Mouse (Mus musculus): ENCODE measurements around the gene Ncam1.

The Ncam1 gene

GRCm38 (mm10) chr9:49756725-49757124 is 42.0 kb downstream of the Ncam1 start:
- no peak for DNase-seq (ENCODE audit: extremely low read depth, insufficient read length, low spot score)

- no peak for DNase-seq (ENCODE audit: extremely low read depth, insufficient read length, low spot score)
These were observed 43.5 kb downstream of the Ncam1 start for GRCm38 (mm10) chr9:49755214-49755613.

GRCm38 (mm10) chr9:49751466-49751865 is 47.3 kb downstream of the Ncam1 start:
- DNase-seq (ENCODE audit: extremely low read depth, insufficient read length, low spot score), result no peak

DNA sequence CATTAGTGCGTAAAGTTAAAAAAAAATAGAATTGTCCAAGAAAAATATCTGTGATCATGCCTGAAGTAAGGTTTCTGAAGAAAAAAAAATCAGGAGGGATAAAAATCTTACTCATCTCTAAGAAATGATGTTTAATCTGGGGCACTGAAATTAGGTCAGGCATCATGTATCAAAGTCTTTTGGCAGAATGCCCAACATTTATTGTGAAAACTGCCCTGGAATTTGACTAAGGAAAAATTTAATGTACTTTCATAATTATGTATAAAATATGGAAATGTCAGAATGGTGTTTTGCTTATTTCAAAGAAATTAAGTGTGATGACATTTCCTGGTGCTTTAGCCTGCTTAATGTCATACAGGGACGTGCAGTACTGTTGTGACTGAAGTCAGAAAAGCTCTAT is 52.5 kb downstream of the Ncam1 start:
- no peak for DNase-seq (ENCODE audit: extremely low read depth, insufficient read length, low spot score)

DNA sequence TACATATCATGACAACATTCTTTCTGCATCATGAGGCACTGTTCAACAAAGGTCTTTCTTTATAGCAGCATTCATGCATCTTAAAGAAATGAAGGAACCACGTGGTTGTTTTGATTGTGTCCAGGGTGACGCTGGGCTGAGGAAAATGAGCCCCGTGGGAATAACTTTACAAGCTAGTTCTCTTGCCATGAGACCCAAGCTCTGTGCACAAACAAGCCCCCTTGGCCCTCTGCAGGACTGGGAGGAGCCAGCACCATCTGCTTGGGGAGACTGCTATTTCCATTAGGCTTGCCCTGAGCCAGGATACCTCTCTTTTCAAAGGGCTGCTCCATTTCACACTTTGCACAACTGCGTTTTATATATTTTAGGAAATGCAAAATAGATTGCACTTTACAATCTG is 53.0 kb downstream of the Ncam1 start:
- no peak for DNase-seq (ENCODE audit: extremely low read depth, insufficient read length, low spot score)

DNA sequence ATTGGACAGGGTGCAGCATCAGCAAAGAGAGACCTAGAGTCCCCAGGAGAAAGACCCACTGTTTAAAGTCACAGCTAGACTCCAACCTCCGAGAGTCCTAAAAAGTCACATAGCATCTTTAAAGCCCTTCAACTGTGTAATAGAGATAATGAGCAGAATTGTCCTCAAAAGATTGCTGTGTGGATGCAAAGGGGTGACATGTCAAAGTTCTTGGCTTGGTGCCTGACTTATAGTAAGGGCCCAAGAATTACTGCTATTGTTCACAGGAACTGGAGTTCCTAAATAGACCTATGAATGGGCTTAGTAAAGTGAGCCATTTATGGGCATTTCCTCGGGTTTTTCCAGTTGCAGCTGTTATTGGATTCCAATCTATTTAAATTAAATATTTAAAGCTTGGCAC is 54.4 kb downstream of the Ncam1 start:
- DNase-seq (ENCODE audit: extremely low read depth, insufficient read length, low spot score), result no peak

DNA sequence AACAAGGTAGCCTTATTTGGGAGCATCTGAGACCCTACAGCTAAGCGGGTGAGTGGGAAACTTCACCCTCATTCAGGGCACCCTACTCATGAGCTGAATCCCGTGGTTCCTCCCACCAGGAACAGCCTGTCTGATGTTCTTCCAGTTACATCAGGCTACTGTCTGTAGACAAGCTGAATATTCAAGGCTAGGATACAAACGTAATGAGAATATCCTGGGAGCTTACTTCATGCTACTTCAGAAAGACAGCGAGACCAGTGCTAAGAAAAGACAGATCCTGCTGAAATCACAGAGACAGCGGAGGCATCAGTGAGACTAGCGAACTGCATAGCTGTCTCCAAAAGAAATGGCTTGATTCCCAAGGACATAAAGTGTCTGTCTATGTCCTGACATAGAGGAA is 58.8 kb downstream of the Ncam1 start:
- no peak for DNase-seq (ENCODE audit: extremely low read depth, insufficient read length, low spot score)

GRCm38 (mm10) chr9:49738546-49738945 is 60.2 kb downstream of the Ncam1 start:
- DNase-seq (ENCODE audit: extremely low read depth, insufficient read length, low spot score), result no peak

DNA sequence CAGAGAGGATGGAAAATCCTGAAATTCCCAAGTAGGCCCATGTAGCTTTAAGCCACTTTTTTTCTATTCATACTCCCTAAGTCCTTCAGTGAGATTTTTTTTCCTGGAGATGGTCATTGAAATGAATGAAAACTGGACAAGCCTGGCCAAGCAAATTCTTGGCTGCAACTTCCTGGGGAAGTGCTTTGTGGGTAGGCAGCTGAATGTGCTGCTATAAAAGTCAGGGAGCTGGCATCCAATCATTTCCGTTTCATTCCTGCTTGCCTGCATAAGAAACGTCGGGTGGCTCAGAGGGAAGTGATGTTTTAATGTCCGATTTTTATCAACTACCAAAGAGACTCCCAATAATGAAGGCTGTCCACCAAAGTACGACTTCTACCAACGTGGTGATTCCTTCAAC is 61.6 kb downstream of the Ncam1 start:
- DNase-seq (ENCODE audit: extremely low read depth, insufficient read length, low spot score), result no peak

DNA sequence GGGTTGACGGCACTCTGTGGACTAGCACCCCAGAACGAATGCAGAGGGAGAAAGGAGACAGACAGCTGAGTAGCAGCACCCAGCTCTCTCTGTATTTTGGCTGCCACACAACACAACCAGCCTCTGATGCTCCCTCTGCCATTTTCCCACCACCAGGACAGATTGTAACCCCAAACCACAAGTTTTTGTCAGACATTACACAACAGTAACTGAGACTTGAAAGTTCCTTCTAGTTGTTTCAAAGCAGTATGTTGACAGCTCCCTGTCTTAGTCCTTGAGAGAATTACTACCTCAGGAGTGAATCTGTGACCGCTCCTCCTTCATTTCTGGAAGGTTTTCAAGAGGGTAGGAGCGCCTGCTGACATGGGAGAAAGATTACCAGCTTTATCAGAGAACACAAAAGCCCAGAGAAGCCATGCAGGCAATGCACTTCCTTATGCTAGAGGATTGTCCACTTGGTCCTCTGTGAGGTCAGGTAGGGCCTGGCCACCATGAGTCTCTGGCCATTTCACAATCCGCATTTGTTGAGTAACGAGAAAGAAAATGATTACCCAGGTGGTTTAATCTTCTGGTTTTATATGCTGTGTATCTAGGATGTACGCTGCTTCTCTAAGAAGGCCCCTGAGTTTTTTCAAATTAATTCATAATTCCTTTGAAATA is 64.2 kb downstream of the Ncam1 start:
- DNase-seq (ENCODE audit: extremely low read depth, insufficient read length, low spot score), result no peak

DNA sequence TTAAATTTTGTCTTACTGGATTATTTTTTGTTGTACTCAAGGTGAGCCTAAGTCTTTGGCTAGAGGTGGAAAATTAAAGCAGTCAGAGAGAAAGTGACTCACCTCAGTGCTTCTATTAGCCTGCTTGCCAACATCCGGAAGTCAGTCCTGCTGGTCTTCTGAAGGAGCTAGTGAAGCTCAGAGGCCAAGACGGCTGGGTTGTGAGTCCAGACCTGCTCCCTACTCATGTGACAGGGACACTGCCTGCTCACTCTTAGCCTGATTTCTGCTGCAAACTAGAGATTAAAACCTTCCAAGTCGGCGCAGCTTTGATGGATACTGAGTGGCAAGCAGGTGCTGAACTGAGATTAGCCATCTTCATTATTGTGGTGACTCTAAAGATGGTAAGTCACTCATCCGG is 65.0 kb downstream of the Ncam1 start:
- no peak for DNase-seq (ENCODE audit: extremely low read depth, insufficient read length, low spot score)

DNA sequence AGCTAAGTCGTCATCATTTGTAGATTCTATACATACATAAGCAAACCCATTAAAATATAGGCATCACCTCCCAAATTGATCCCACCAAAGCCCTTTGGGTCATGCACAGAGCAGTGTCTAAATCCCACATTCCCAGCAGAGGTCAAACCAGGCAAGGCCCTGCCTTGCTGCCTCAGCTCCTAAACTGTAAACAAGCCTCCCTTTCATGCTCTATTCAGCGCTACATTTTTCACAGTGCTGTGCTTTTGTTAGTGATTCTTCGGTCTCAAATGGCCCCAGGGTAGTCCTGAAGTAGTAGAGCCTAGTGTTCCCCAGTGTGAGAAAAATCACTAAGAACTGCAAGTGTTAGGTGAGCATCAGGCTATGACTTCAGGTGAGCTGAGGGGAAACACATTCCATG is 69.2 kb downstream of the Ncam1 start:
- DNase-seq (ENCODE audit: extremely low read depth, insufficient read length, low spot score), result no peak

- DNase-seq (ENCODE audit: extremely low read depth, insufficient read length, low spot score), result no peak
These were observed 70.5 kb downstream of the Ncam1 start for GRCm38 (mm10) chr9:49728211-49728610.

- DNase-seq (ENCODE audit: extremely low read depth, insufficient read length, low spot score), result no peak
These were observed 76.0 kb downstream of the Ncam1 start for GRCm38 (mm10) chr9:49722765-49723164.

GRCm38 (mm10) chr9:49715121-49715520 is 83.6 kb downstream of the Ncam1 start:
- no peak for DNase-seq (ENCODE audit: extremely low read depth, insufficient read length, low spot score)

- no peak for DNase-seq (ENCODE audit: extremely low read depth, insufficient read length, low spot score)
These were observed 84.6 kb downstream of the Ncam1 start for GRCm38 (mm10) chr9:49714091-49714490.

GRCm38 (mm10) chr9:49707646-49708045 is 91.1 kb downstream of the Ncam1 start:
- DNase-seq (ENCODE audit: extremely low read depth, insufficient read length, low spot score), result no peak

DNA sequence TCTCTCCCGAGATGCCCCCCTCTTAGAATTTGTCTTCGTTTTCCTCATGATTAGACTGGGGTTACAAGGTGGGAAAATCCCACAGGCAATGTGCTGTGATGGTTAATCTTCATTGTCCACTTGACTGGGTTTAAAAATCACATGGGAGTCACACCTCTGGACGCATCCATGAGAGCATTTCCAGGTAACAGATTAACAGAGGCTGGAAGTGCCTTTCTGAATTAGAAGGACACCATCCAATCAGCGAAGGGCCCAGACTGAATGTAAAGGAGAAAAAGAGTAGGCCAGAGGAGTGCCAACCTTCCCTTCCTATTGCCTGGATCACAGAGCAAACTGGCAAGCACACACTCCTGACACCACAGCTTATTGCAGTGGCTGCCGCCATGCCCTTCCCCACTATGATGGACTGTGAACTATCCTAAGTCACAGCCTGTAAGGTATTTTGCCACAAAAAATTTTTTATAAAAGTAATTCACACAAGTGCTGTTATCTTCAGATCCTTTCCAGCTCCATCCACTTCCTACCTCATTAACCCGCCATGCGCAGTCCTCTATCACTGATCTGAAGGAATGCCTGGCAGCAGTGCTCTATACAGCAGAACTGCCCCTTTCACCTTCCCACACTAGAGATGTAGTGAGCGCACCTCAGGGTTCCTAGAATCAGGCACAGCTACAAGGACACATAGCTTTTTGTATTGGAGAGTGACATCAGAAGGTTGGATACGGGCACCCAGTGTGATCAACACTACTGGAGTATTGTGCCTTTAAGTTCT is 94.3 kb downstream of the Ncam1 start:
- DNase-seq (ENCODE audit: extremely low read depth, insufficient read length, low spot score), result no peak

- no peak for DNase-seq (ENCODE audit: extremely low read depth, insufficient read length, low spot score)
These were observed 103.4 kb downstream of the Ncam1 start for GRCm38 (mm10) chr9:49695371-49695770.

GRCm38 (mm10) chr9:49692791-49693190 is 105.9 kb downstream of the Ncam1 start:
- DNase-seq (ENCODE audit: extremely low read depth, insufficient read length, low spot score), result no peak

DNA sequence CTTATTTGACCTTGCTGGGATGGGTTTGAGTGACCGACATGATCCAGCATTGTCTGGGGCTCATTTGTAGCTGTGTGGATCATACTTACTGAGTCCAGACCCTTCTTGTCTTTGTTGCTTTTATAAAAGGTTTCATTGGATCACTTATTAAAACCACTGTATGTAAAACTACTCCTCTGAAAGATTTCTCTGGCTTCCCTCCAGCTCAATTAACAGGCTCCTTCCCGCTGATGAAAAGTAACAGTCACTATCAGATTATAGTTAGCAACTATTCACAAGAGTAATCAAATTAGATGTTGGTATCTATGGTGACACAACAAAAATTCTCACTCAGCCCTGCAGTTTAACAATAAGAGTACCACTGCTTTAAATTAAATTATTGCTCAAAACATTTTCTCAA is 107.4 kb downstream of the Ncam1 start:
- no peak for DNase-seq (ENCODE audit: extremely low read depth, insufficient read length, low spot score)

DNA sequence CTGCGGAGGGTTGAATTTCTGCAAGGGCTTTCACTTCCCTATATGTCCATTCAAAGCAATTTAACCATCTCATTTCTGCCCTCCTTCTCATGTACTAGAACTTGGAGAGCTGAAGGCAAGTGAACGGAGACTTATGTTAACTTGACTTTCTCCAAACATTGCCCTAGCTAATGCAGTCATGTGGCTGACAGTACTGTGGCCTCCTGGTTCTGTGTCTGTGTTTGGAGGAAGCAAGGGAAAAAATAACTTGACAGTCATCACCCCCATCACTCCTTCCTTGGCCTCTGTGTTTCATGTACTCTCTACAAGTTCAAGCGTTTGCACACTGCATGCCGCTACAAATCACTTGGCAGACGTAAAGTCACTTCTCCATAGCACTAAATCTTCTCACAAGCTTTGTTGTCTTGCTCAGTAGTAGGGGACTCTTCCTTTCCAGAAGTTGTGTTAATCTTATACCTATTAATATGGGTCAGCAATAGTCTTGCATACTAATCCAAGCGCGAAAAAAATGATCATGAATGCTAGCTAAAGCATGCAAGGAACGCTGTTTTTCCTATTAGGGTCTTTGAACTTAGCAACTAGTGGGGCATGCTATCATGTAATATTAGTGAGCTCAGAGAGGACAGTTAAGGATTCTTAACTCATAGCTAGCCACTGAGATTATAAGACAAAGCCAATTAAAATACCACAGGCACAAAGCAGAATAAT is 115.0 kb downstream of the Ncam1 start:
- DNase-seq (ENCODE audit: extremely low read depth, insufficient read length, low spot score), result no peak

Data from 3134 (cell line).